Mouse (Mus musculus) monocyte, adult 2 months (primary cell): Measurements from ENCODE around the gene 1700056E22Rik.

ENCODE experiments used
- DNase-seq, 2 experiments: peaks; one replicate each; pipeline ENCODE4 v3.0.0; 2022; ENCODE audit warnings: low spot score in 2 of 2, low read depth in 1 of 2

1700056E22Rik gene

DNA sequence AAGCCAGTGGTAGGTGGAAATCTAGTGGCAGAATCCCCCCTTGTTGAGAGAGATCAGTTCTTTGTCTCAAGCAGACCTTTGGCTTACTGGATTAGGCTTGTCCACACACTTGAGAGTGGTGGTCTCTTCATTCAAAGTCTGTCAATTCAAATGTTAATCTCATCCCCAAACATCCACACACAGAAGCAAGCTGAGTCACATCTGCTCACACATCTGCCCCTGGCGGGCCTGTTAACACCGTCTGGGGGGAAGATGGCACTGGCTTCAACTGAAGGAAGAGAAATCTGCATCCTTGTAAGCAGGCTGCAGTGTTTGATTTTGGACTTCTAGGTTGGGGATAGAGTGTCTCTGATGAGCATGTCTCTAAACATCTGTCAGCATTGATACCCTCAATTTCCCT is 10.1 kb downstream of the 1700056E22Rik start:
- DNase-seq, result no peak

DNA sequence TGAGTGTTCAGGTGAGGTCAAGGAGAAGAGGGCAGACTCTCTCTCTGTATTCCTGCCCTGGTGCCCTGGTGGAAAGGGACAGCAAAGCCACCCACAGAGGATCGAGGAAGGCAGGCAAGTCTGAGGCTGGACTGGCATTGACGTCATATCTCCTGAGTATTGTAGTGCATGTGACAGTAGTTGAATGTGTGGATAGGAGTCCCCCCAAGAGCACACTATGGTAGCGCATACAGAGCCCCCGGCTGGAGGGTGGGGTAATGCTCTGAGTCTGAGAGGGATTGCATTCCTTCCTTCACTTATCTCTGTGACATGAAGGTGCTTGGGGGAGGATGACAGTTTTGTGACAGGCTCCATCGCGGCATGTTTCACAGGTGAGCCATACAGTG is 14.4 kb downstream of the 1700056E22Rik start:
- DNase-seq, result no peak

DNA sequence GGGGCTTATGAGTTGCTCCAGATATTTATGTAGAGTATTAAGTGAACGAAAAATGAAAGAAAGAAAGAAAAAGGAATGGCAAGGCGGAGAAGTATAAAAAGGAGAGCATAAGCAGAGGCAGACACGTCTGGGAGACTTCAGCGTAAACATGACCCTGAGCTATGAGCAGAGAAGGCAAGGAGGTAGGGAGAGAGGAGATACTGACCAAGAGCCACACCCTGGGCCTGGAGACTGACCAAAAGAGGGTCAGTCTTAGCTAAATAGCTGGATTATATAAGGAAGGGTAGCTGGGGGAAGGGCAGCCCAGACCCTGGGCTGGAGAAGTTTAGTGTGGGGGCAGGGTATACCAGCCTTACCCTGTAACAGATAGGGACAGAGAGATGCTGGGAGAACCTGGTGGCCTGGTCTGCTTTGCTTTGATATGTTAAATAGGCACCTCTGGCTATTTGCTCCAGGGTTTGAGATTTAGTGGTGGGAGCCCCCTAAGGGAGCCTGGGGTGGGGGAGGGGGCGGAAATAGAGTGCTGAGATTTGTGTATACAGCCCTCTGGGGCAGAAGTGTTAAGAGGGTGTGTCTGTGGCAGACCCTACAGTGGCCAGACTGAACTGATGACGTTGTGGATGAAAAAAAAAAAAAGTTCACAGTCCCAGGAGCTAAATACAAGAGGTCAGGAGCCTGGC is 14.9 kb downstream of the 1700056E22Rik start:
- no peak for DNase-seq

DNA sequence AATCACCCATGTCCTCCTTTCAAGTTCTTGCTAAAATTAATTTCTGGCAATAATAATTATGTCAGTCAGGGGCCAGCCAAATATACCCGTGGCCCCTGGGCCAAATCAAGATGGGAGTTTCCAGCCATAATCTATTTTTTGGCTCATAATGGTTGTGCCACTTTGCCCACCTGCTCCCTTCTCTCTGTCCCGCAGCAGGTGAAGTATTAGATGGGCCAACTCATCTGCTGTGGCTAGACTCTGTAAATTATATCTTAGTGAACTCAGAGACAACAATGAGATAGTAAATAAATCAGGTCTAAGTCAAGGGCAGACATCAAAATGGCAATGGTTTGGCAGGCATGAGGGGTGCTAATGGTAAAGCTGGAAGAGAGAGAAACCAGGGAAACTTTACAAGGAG is 16.5 kb downstream of the 1700056E22Rik start:
- no peak for DNase-seq

DNA sequence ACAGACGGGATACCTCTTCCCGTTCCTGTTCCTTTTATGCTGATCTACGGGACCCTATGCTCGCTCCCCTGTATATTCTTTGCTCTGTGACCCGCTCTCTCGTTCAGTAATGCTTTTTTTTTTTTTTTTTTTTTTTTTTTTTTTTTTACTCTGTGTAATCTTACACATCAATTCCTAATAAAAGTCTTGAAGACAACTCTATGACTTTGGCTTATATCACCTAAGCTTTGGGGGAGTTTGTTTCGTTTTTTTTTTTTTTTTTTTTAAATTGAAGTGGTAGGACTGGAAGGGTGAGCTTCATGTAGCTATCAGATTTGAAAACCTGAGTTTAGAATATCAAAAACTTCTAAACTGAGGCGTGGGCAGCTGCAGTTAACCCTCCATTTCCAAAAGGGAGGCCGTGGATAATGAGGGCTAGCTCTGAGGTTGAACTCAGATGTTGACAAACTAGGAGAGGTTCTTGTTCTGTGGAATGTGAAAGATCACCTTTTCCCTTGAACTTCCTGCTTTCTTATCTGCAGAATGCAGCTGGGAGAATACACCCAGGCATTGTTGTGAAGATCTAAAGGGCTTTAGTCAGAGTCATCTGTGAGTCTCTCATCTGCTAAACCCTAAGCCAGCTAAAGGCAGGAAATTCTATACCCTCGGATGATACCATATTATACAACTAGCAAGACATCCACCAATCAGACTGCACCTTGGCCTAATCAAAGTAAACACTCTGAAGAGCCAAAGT is 17.9 kb downstream of the 1700056E22Rik start:
- DNase-seq, result no peak

DNA sequence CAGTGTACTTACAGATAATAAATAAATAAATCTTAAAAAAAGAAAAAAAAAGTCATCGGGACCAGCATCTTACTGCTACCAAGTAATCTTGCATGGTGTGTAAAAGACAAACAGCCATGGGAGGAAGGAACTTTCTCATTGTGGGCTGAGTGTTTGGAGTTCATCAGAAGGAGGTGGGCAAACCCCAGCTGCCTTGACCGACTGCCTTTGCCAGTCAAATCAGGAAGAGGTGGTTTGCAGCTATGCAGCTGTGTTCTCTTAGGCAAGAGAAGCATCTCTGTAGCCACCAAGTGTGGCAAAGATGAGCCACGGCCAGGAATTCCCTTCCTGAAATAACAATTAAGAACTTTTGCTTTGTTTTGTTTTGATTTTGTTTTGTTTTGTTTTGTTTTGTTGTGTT is 20.0 kb downstream of the 1700056E22Rik start:
- DNase-seq, result no peak

DNA sequence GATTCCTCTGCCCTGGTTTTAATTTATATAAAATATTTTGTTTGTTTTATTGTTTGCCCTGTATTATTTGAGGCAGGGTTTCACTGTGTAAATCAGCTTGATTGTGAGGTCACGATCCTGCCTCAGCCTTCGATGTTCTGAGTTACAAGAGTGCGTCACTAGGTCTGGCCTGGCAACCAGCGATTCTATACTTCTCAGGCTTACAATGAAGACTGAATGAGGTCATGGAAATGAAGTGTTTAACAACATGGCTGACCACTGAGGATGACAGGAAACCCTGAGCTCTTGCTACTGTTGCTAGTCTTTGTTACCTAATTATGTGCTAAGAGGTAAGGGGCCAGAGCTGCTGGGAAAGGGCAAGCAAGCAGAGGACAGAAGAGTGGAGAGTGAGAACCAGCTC is 21.0 kb downstream of the 1700056E22Rik start, which contains the start of gene Dusp10:
Gene Dusp10, plus strand, starts transcription at position 197 of the 400 bp plus-strand sequence.
- DNase-seq, result no peak

DNA sequence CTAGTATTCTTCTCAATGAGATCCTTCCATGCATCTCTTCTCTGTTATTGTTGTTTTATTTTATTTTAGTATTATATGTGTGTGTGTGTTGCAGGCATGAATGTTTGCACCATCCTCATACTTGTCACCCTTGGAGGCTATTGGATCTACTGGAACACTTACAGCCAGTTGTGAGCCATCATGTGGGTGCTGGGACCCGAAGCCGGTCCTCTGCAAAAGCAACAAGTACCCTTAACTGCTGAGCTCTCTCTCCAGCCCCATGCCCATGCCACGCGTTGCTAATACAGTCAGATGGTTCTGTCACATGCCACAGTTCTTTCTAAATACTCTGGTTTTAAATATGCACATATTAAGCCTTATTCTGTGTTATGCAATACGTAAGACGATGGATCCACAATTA is 22.8 kb downstream of the 1700056E22Rik start:
- no peak for DNase-seq

DNA sequence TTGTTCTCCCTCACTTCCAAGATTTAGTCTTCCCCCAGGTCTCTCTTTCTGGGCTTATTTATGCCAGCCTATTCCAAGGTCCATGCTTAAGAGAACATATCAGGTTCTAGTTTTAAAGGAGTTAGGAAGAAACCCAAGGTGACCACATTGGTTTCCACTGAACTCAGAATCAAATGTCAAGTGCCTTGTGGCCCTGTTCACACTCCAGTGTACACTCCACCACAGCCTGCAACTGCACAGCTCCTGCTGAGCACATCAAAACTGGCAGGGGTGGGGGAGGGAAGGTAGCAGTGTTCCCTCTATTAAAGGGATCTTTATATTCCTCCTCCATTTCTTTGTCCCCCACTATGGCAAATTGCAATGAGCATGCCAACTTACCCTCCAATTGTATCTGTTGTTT is 28.0 kb downstream of the 1700056E22Rik start:
- no peak for DNase-seq

DNA sequence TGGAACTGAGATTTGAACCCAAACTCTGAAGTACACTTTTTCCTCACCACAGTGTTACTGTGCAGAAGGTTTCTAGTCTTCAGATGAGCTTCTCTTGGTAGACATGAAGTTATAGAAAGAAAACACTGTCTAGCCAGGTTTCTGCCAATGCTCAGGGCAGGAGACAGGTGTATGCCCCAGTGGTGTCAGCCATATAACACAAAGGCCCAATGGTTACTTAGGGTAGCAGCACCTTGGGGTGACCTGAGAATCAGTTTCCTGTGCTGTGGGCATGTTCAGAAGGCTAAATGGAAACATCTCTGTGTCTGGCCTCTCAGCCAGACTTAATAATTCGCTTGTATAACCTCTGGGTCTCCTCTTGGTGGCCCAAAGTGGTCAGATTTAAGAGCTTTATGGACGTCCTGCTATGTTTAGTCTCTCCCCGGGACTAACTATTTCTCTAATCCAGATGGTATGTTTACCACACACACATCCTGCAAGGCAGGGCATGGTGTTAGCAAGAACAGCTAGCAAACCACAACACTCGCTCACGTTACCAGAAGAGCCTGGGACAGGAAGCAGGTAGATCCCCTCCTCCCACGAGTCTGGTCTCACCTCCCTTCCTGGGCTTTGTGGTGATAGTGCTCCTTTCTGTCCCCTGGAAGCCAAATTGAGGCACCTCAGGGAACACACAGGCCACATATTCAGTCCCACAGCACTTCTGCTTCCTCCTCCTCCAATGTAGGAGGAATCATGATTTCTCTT is 28.6 kb downstream of the 1700056E22Rik start:
- DNase-seq, result no peak

DNA sequence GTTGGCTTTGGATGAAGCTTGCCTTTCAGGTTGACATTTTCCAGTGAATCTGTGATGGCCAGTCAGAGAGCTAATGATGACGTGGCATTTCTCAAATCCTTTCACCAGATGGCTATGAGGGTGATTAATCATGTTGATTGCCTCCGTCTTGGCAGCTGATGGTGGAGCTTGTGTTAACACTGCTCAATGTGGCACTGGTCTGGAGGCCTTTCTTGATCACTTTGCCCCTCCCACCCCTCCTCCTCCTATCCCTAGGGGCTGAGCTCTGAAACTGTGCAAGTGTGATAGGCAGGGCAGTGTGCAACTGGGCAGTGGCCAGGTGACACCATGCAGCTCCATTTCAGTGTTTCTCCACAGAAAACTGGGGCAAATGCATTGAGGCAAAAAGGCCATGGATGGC is 29.8 kb downstream of the 1700056E22Rik start:
- no peak for DNase-seq

DNA sequence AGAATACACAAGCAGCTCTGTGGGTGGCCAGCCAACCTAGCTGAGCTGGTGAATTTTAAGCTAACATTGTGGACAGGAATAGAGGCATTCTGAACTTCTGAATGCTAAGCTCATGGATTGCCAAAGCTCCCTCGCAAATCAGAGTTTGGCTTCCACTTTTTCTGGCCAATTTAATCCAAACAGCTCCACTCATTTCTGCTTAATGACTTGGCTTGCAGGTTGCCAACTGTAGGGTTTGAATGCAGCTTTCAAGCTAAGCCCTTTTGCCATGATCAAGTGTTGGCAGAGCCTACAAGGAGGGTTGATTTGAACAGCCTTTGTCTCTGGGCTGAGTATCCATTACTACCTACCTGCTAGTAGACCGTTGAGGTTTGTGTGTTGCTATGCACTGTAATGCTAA is 31.6 kb downstream of the 1700056E22Rik start:
- DNase-seq, result no peak

DNA sequence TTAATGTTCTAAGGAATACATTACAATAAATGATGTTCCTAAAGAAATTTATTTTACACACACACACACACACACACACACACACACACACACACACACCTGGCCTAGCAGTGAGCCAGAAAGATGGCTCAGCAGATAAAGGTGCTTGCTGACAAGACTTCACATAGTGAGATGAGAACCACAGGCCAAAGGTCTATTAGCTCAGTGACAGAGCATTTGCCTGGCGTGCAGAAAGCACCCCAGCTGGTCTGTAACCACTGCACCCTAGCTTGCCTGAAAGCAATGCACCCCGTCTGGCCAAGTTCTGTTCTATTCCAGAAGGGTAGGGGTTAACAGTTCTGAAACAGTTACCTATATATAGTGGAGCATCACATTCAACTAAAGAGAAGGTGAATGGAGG is 36.9 kb downstream of the 1700056E22Rik start:
- DNase-seq, result no peak

DNA sequence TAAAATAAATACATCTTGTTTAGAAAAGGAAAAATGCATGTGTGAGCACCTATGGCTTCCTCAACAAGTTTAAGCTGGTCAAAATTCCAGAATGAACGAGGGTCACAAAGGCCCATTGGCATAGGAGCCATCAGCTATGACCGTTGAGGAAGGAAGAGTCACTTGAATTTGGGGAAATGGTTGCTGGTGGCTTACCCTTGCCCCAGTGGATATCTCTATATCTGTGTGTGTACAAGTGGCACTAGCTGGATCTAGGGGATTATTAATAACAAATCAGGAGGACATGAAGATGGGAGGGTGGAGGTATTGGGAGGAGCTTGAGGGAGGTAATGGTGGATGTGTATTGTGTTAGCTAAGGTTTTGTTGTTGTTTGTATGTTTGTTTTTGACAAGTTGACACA is 42.2 kb downstream of the 1700056E22Rik start:
- DNase-seq, result no peak

DNA sequence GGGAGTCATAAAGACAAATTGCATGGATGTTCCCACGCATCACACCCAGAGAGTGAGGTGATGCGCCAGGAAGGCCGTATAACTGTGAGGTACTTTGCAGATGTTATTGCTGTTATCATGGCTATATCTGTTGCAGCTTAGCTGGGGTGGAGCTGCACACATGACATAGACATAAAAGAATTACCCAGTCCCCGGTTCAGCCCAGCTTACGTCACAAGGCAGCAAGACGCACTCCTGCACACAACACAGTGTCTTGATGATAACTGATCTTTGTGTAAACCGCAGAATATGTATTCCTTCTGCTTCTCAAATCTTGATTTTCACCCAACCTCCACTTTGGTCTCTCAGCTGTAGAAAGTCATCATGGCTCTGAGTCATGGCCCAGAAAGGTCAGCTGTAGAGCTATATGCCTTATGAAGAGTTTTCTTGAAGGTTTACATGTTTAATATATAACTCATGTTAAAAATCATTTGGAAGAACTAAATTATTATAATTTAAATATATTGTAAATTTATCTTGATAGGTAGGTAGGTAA is 46.3 kb downstream of the 1700056E22Rik start:
- no peak for DNase-seq
